Mouse (Mus musculus): ENCODE measurements around the gene Nanos3.

Nanos3 gene

GRCm38 (mm10) chr8:84125656-84126055 lies 59.4 kb downstream of the Nanos3 start, which contains the start of gene Podnl1:
Gene Podnl1 (plus strand): TSS chr8:84125989.
- no peak for DNase-seq
